Mouse (Mus musculus) layer of hippocampus, adult 8-10 months (tissue): ENCODE data around the gene Prss48. TPM values are rescaled to one million over a fixed set of nuclear protein-coding genes. Genes with fewer than 3 reads are reported as not detected.

Experiments used
- DNase-seq, 2 experiments: peaks; one replicate each; pipeline ENCODE4 v3.0.0; 2022; ENCODE audit warnings: low spot score in 2 of 2
- total RNA-seq, 4 experiments: library from RNA; stranded (reverse); gene quantifications; 2 replicates each; pipeline ENCODE4 v1.2.4; 2022

Prss48 gene
- not detected for total RNA-seq

DNA sequence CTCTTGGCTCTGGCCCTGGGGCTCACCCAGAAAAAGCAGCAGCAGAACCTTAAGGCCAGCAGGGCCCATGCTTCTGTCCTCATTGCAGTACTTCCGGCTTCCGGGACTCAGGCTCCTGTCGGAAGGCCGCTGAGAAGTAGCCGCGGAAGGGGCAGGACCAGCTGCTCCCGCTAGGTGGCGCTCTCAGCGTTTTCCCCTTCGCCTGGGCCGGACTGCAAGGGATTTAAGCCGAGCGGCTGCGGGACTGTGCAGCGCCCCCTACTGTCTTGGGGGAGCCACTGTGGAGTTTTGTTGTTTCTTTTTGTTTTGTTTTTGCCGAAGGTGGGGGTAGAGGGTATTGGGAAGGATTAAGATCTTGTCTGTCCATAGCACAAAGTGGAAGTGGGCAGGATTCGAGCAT is at the start of gene Prss48:
Prss48 (minus strand) TSS at position 69 of the 400 bp plus-strand sequence.
- DNase-seq = no peak

DNA sequence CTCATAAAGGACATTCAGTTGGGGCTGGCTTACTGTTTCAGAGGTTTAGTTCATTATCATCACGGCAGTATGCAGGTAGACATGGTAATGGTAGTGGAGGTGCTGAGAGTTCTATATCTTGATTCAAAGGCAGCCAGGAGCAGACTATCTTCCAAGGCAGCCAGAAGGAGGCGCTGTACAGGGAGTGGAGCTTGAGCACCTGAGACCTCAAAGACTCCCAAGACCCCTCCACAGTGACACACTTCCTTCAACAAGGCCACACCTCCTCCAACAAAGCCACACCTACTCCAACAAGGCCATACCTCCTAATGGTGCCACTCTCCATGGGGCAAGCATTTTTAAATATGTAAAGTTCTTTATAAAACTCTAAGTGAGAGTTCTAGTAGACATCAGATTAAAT is 46.8 kb upstream of the Prss48 start:
- DNase-seq = no peak

DNA sequence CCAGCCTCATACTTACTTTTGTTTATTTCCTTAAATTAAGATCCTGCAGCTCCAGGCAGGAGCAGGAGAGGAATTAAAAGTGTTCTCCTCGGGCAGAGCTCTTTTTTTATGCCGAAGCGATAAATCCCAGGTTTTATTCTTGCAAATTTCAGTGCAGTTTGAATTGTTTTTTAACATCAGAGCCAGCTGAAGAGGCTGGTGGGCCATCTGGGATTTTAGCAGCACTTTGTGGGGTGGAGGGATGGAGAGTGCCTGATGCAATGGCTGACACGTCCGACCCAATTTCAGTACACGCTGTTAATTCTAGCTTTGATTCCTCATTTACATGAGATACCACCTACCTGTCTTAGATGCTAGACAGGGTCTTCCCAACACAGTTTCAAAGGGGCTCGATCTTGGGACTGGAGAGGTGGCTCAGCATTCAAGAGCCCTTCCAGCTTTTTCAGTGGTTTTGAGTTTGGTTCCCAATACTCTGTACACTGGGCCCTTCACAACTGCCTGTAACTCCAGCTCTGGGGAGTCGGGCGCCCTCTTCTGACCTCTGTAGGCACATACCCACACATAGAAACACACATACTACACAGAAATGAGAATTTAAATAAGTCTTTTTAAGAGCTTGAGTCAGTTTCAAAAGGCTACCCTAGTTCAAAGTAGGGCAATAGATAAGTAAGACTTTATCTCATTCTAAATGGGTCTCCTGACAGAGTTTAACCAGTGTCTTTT is 45.6 kb upstream of the Prss48 start:
- peak; percentile 39 to 42 for DNase-seq

DNA sequence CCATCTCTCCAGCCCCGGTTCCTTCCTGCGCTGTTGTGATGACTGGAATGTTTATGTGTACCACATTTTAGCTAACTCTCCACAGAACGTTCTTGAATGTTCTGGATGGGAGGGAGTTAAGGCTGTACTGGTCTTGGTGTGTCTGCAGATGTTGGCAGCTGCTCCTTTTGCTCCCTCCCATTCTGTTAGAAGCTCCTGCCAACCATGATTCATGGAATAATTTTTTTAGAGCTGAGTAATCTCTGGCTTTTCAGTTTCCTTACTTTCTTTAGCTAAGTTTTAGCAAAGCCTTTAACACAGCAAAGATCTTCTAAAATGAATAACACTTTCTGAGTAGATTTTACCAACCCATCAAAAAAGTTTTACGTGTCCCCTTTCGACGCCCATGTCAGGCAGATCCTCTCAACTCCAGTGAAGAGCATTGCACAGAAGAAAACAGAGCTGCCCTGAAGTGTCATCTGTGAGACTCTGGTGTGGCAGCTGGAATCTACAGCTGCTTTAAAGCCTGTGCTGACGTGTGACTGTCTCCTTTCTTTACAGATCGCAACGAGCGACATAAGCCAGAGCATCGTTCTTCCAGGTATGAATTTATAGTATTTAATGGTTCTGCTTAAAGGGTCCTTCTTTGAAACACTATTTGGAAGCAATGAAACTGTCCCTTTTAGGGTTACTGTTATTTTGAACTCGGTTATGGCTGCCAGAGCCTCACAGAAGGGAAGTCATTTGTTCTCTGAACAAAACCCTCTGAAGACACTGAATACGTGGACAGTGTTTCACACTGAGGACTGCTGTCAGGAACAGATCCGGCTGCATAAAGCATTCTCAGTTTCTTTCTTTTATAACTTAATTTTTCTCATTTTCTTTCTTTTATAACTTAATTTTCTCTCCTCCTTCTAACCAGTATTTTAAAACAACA is 38.3 kb upstream of the Prss48 start:
- DNase-seq = no peak

GRCm38 (mm10) chr3:86038648-86039047 is 36.4 kb upstream of the Prss48 start:
- no peak for DNase-seq

GRCm38 (mm10) chr3:86037926-86038484 is 35.7 kb upstream of the Prss48 start:
- DNase-seq = no peak

DNA sequence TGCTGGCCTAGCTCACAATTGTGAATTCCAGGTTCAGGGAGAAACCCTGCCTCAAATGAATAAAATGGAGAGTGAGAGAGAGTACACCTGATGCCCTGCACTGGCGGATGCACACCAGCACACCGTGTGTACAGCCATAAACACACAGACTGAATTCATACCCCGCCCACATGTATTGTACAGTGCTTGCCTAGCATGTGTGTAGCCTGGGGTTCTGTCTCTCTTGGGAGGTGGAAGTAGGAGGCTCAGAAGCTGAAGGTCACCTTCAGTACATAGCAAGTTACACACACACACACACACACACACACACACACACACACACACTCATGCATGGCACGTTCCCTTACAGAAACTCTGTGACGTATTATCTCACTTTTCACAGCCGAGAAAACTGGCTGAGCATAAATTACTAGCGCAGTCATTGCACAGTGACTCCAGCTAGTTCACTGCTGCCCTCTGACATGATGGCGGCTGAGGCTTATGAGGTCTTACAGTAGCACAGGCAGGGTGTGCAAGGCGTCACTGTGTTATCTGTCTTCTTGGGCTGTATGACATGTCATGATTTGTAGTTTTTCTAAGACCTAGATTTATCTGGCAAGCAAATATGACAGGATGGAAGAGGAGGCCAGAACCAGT is 31.3 kb upstream of the Prss48 start:
- DNase-seq = no peak

- DNase-seq = no peak
Measured at GRCm38 (mm10) chr3:86030566-86030965, 28.3 kb upstream of the Prss48 start.

DNA sequence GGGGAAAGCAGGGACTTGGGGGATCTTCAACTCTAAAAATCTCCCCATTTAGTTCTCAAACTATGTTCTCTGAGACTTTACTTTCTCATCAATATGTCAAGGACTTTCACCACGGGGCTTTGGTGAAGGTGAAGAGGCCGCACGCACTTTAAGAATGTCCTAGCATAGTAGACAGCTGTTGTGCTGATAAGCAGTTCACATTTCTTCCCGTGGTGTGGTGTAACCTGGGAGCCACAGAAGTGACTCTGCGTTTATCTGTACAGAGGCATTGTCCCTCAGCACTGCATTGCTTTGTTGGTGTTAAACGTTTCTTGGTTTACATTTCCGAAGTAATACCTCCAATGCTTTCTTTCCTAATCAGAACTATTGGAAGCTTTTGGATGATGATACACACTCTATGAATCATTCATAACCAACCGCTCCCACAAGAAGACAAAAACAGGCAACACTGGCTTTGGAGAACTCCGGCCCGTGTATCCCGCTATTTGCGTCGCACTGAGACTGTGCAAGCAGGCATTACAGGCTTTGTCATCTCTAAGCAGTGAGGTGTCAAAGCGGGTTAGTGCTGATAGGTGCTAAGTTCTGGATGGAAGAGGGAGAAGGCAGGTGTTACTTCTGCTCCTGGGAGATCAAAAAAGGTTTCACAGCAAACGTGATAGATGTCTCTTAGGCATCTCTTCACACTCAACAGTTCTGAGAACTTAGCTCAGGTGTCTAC is 26.5 kb upstream of the Prss48 start:
- no peak for DNase-seq

DNA sequence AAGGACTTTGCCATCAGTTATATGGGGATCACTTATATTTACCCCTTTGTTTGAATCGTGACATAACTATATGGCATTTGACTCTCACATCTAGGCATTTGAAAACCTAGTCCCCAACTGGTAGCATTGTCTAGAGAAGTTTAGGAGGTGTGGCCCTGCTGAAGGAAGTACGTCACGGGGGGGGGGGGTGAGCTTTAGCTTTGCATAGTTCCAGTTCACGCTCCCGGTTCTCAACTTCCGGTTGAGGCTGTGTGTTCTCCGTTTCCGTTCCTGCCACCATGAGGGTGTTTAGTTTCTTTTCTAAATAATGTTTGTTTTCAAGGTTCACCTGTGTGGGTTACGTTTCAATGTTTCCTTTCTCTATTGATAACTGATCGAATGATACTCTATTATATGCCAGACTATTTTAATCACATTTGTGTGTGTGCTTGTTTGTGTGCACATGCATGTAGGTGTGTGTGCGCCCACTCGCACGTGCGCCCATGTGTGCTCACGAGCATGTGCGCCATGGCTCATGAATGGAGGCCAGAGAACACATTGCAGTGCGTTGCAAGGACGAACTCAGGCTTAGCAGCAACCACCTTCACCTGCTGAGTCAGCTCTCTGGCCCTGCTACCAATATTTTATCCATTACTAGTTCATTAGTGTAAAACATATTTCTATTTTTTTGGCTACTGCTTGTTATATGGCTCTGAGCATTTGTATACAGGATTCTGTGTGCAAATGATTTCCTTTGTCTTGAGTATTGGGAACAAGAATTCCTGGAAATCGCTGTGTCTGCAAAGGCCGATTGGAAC is 23.2 kb upstream of the Prss48 start:
- no peak for DNase-seq

DNA sequence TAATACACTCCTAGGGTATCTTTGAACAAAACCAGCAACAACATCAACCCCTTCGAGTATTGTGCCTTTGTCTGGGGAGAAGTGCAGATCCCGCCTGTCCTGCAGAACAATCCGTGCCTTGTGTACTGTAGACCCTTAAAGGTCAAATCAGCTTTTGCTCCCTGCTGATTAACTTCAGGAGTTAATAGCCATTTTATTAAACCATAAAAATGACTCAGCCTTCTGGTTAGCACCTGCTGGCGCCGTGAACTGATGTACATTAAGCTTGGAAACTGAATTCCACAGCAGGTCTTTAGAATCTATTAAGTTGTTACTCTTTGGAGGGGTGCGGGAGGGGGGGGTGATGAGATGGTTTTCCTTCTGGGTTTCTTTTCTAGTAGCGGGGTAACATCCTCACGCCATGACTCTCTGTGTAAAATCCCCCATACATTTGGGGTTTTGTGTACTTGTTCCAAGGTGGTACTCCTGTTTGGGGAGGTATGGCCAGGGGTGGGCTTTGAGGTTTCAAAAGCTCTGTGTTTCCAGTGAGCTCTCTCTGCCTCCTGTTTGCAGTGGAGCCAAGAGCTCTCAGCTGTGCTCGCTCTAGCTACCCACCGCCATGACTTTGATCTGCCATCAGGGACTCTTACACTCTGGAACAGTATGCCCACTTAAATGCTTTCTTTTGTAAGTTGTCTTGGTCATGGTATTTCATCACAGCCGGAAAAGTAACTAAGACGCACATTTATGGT is 21.9 kb upstream of the Prss48 start:
- DNase-seq = no peak

DNA sequence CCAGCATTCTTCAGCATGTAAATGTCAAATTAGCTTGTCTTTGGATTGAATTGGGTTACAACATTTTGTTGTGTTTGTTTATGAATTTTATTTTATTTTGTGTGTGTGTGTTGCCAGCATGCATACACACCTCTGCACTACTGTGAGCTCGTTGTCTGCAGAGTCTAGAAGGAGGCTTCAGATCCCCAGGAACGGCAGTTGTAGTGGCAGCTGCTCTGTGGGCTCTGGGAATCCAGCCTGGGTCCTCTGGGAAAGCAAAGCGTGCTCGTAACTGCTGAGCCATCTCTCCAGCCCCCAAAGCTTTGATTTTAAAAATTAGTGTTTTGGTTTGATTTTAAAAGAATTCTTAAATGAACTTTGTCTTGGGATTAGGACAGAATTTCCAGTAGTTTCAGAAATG is 19.4 kb upstream of the Prss48 start:
- DNase-seq = peak; percentile 37 to 40

DNA sequence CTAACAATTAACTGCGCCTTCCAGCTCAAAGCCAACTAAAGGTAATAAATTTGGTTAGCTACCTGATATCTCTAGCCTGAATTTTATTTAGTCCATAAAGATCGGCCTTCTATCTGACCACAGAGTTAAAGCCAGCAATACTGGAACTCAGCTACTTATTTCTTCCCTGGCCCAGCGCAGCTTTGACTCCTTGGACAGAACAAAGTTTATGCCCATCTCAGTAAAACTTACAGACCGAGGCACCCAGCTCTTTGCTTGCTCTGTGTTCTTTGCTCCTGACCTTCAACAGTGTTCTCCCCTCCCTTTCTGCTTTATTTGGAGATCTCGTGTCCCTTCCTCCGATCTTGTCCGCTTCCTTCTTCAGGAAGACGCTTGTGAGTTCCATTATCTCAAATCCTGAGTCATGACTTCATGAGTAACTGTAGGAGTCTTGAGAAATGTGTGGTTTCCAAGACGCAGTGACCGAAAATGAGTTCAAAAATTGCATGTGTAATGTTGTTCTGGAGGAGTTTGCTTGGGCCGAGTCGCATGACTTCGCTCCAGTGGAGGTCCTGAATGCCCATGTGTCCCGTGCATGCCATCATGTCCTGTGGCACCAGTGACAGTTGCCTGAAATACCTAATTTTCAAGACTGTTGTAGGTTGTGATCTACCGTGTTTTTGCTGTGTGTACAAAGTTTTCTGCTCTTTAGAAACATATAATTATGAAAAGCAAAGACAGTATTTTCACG is 18.8 kb upstream of the Prss48 start:
- DNase-seq = no peak

DNA sequence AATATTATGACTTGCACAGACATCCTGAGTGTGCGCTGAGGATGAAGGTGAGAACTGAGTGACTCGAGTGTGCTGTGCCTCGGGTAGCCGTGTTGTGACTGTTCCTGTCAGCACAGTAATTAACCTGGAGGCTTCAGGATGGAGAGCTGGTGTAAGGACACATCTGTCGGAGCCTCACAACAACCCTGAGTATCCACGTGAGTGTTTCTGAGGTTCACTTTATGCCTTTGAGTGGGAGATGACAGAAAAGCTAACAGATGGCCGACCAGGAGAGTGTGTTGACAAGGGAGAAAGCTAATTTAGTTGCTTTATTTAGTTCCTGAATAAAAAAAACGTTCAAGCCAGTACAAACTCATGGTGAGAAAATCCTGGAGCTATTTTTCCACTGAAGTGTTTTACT is 15.2 kb upstream of the Prss48 start:
- peak; percentile 35 to 39 for DNase-seq

- DNase-seq = no peak
Measured at GRCm38 (mm10) chr3:86016965-86017364, 14.7 kb upstream of the Prss48 start.

GRCm38 (mm10) chr3:86013837-86014236 is 11.5 kb upstream of the Prss48 start:
- no peak for DNase-seq

GRCm38 (mm10) chr3:86011833-86012232 is 9.5 kb upstream of the Prss48 start:
- no peak for DNase-seq

DNA sequence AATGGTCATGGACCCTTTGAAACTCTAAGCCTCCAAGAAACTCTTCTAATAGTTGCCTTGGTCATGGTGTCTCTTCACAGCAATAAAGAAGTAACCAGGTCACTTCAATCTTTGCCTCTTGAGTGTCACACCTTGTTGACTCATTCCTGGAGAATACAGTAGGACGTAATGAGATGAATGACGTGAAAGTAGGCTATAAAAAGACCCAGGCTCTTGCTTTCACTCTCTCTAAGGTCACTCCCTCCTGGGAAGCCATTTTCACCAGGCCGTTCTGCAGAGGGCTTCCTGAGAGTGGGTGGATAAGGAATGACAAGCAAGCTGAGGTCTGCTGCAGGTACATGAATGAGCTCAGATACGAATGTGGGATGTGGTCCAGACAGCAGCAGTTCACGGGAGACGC is 9.1 kb upstream of the Prss48 start:
- DNase-seq = no peak

- no peak for DNase-seq
Measured at GRCm38 (mm10) chr3:86010618-86011017, 8.3 kb upstream of the Prss48 start.
